Mouse (Mus musculus): ENCODE results near the gene Zbtb24.

The Zbtb24 gene

GRCm38 (mm10) chr10:41504996-41505395 lies 54.8 kb downstream of the Zbtb24 start:
- DNase-seq (ENCODE audit: low spot score in 2 of 2): no peak

- DNase-seq (ENCODE audit: low spot score in 2 of 2): peak; percentile 82 to 88
Observed at GRCm38 (mm10) chr10:41505446-41505845, 55.3 kb downstream of the Zbtb24 start.

GRCm38 (mm10) chr10:41509160-41509559 lies 59.0 kb downstream of the Zbtb24 start:
- peak in 1 of 2 experiments; percentile 18 for DNase-seq (ENCODE audit: low spot score in 2 of 2)

- peak in 1 of 2 experiments; percentile 10 for DNase-seq (ENCODE audit: low spot score in 2 of 2)
Observed at GRCm38 (mm10) chr10:41514301-41514700, 64.1 kb downstream of the Zbtb24 start.

- DNase-seq (ENCODE audit: low spot score in 2 of 2): no peak
Observed at GRCm38 (mm10) chr10:41514921-41515320, 64.7 kb downstream of the Zbtb24 start.
